Mouse (Mus musculus) right cerebral cortex, postnatal 14 days (tissue): Measurements from ENCODE around the gene Tfeb.

Experiments used
- DNase-seq: peaks from one replicate; pipeline ENCODE4 v3.0.0; 2022

Tfeb gene

DNA sequence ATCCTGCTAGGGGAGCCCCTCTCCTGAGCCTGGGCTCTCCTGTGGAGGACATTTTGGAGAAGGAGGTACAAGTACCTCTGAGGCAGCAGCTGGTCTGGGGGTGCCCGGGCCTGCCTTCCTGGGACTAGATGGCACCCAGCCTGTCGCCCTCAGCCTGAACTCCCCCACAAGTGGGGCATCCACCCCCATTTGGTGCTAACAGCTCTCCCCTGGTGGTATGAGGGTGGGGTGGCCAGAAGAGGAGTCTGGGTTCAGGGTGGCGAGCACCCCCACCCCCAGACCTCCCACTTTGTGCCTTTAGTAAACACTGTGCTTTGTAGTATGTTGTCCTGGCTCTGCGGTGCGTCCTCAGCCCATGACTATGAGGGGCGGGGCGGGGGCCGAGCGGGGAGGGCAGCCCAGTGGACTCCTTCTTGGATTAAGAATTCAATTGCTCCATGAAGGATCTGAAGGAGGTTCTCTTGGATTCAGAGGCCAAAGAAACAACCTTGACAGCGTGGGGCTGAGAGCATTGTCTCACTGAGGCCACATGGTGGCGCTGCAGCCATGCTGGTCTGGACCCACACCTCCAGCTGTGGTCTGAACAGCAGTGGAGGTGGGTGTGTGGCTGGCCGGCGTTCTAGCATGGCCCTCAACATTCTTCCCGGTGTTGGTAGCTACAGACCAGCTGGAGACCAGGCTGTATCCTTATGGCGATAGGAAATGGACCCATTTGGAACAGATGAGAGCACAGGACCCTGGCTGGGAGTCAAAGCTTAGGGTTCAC, 55.5 kb downstream of the Tfeb start:
- peak; percentile 66 for DNase-seq

DNA sequence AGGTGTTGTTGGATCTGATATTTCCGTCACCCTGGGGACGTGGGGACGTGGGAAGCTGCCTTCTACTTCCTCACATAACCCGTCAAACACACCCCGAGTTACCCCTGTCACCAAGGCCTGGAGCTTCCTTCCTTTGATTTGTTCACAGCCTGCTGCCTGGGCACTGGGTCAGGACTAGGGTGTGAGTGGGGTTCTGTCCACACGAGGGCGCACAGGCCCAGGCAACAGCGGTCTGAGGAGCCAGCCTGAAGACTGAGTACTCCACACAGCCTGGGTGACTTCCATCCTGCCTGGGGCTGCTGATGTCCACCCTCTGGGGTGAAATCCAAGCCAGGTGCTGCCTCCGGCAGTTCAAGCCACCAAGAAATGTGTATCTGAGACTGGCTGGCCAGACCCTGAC, 56.5 kb downstream of the Tfeb start:
- DNase-seq, result peak; percentile 84

- peak; percentile 47 for DNase-seq
Observed at GRCm38 (mm10) chr17:47795446-47795845, 58.6 kb downstream of the Tfeb start.

DNA sequence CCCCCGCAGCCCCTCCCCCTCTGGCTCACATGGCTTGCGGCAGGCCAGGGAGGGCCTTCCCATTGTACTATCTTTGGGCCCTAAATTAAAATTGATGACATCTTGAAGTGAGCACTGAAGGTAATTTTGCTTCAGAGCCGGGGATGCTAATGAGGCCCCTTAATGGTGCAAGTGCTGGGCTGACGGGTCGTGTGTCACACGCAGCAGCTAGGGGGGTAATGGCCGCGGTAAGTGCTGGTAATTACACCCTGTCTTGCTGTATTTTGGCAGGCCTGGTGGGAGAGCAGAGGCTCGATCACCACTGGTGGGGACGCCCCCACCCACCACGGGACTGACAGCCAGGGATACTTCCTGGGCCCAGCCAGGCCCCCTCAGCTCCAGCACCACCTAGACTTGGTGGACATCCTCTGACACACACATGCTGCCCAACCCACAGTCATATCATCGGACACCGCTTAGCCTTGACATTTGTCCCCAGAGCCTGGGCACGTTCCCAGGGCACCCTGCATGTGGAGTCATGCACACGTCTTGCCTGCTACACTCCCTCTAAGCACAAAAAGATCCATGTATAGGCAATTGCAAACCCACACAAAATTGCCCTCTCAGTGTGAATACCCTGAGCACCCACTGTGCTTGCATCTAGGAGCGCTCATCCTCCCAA, 59.5 kb downstream of the Tfeb start:
- DNase-seq, result no peak

DNA sequence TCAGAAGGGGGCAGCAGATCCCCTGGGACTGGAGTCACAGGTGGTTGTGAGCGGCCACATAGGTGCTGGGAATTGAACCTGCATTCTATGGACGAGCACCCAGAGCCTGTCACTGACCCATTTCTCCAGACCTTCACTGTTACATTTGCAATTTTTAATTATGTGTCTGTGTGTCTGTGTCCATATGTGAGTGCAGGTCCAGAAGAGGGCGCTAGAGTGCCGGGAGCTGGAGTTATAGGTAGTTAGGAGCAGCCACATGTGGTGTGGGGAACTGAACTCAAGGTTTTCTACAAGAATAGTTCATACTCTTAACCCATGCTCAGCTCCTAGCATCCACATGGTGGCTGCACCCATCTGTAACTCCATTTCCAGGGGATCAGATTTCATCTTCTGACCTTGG, 60.1 kb downstream of the Tfeb start:
- DNase-seq, result no peak

DNA sequence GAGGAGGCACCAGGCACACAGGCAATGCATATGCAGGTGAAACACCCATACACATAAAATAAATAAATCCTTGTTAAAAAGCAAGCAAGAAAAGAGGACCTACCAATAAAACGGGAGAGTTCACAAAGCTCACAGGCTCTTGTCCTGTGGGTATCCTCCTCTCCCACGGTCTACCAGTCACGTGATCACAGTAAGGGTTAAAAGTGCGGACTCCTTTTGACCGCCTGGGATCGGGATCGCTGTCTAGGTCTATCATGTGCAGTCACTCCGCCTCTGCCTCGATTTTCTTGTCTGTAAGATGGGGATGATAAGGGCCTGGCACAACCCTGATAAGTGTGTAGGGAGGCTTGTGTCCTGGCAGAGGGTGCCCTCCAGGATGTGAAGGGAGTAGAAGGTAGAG, 60.6 kb downstream of the Tfeb start:
- DNase-seq, result no peak

GRCm38 (mm10) chr17:47802806-47803205, 66.0 kb downstream of the Tfeb start:
- DNase-seq, result no peak

DNA sequence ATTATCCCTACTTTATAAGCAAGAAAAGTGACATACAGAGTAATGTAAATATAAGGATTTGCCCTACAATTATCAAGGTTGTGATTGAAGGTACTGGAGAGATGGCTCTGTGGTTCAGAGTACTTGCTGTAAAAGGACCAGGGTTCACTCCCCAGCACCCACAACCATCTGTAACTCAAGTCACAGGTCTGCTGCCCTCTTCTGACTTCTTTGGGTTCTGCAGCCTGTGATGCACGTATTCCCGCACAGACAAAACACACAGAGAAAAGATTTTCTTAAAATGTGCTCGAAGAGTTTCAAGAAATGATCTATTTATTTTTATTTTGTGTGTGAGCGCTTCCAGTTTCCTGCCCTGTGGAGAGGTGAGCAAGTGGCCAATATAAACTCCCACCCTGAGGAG, 66.8 kb downstream of the Tfeb start:
- DNase-seq, result no peak

DNA sequence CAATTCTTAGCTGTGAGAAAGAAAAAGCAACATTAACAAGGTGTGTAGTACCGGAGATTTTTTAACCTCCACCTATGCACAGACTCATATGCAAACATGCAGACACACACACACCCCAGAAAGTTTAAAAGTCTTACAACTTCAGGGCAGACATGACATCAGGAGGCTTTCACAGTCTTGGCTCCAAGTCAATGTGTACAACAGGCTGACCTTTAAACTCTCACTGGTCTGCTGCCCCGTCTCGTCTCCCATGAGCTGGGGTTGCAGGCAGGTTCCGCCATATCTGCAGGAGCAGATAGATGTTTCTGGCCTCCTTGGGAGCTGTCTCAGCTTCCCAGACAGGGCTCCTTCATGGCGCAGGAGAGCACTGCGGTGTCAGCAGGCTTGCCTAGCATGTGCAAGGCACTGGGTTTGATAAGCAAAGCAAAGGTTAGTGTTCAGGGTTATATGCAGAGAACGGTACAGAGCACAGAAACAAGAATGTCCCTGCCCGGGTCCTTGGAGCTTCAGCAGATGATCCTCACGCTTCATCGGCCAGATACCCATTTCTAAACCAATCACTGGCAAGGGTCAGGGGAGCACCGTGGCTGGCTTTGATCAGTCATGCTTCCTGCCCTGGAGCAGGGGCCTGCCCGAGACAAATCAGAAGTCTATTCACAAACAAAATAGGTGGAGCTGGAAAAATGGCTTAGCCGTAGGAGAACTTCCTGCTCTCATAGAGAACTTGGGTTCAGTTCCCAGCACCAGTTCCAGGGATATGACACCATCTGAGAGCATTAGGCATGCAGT, 68.4 kb downstream of the Tfeb start:
- DNase-seq, result no peak

DNA sequence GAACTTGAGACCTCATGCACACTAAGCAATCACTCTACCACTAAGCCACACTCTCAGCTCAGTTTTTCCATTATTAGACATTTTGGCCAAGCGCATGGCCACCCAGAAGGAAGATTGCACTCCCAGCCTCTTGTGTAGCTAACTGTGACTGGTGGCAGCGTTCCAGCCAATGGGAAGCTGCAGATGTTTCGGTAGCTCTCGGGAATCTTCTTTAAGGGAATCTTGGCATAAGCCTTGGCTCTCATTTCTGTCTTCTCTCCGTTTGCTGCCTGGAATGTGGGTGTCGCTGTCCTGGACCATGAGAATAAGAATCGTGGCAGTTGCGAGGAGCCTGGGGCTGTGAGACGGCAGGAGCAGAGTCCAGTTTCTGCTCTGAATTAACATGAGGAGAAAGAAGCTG, 69.4 kb downstream of the Tfeb start:
- peak; percentile 48 for DNase-seq

GRCm38 (mm10) chr17:47811265-47811800, 74.5 kb downstream of the Tfeb start:
- DNase-seq, result no peak

DNA sequence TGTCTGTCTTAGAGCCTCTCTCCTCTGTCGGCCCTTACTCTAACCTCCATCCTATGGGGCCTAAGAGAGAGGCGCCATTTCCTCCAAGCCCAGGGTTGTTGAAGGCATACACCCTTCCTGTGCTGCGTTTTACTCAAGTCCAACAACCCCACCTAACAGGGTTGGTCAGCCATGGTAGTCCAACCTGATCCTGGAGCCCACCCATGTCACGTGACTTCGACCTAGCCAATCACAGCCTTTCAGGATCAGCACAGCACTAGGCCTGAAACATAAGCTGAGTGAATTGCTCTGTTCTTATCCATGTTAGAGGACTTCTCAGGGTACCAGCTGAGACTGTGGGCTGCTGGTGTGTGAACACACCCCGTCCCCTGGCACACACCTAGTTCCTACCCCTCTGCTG, 75.4 kb downstream of the Tfeb start:
- no peak for DNase-seq

- no peak for DNase-seq
Observed at GRCm38 (mm10) chr17:47813616-47814015, 76.8 kb downstream of the Tfeb start.

GRCm38 (mm10) chr17:47814496-47814895, 77.7 kb downstream of the Tfeb start:
- no peak for DNase-seq

DNA sequence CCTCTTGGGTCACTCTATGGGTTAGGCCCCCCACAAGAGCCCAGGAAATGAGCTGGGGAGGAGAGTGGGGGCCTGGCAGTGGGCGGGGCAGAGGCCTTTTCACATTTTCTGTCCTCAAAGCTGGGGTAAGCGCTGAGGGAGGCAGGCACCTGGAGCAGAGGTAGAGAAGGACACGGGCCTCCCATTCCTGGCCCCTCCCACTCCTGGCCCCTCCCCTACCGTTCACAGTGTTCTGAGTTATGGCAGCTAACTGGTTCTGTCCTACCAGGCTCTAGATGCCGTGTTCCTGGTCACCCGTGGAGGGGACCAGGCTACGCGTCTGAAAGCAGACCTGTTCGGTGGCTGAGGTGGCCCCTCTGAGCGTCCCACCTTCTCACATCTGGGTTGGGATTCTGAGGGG, 78.6 kb downstream of the Tfeb start:
- no peak for DNase-seq

GRCm38 (mm10) chr17:47818038-47818725, 81.4 kb downstream of the Tfeb start:
- DNase-seq, result no peak

GRCm38 (mm10) chr17:47821339-47821738, 84.5 kb downstream of the Tfeb start:
- no peak for DNase-seq

DNA sequence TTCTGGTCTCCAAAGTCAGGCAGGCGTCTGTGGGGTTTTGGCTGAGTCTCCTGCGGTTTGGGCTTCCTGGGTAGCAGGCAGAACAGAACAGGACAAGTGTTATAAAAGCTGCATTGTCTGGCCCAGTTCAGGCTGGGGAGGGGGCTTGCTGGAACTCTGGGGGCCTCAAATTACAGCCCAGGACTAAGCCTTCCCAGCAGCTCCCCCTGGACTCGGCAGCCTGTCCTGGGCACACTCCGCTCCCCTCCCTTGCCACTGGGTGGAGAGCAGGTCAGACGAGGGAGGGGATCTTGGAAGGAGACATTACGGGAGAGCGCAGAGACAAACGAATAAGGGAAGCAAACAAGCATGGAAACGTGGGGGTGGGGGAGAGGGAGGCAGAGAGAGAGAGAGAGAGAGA, 94.3 kb downstream of the Tfeb start:
- no peak for DNase-seq

GRCm38 (mm10) chr17:47831772-47832171, 94.9 kb downstream of the Tfeb start:
- no peak for DNase-seq

DNA sequence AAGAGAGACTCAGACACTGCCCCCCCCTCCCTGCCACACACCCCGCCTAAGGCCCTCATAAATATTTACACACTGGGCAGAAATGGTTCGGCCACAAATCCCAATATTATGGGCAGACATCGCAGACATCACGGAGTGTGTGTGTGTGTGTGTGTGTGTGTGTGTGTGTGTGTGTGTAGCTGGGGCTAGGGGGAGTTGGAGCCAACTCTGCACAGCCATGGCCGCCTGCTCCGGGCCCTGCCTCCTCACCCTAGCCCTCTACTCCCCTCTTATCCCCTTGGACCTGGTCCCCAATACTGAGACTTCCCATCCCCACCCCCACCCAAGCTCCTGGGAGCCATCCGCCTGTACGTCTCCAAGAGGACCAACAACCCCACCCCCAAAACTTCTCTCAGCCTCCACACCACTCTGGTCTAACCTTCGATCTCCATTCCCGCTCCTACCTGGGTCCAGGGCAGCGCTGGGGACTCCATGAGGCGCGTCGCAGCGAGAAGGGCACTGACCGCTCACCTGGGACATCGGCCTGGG, 95.7 kb downstream of the Tfeb start:
- DNase-seq, result no peak

DNA sequence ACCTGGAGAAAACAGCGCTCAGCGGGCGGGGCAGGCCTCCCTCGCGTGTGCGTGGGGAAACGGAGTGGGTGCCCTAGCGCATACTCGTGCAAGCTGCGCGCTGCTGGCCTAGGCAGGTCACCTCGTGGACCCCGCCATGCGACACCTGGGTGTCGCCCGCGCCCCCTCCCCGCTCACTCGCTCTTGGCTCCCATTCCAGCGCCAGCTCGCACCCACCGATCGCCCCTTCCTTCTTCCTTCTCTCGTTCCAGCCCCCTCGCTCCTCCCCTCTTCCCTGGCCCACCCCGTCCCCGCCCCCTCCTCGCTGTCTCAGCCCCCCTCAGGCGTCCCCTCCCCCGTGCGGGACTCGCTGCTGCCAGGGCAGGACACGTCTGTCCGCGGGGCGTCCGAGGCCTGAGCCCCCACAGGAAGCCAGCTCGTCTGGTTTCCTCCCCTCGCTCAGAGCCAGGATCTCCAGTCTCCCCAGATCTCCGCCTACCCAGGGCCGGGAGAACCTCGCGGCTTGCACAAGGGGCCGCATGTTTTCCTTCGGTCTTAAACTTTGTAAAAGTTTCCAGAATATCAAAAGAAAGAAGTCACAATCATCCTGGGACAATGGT, 96.3 kb downstream of the Tfeb start:
- peak; percentile 22 for DNase-seq
